Mouse (Mus musculus) ES-Bruce4 (cell line): Measurements from ENCODE around the gene Pdcd2l. TPM values are rescaled to one million over a fixed set of nuclear protein-coding genes. Genes with fewer than 3 reads are reported as not detected.

Source experiments
- H3K27ac ChIP-seq: 2 replicates; pipeline ENCODE4 v1.5.1; 2012; ENCODE audit warnings: low read length, inconsistent platforms; ENCODE audit not compliant: insufficient read depth
- H3K27me3 ChIP-seq: 2 replicates; pipeline ENCODE4 v1.6.1; 2012; ENCODE audit warnings: mild to moderate bottlenecking, low read length, inconsistent platforms; ENCODE audit not compliant: control insufficient read depth, poor library complexity, insufficient read depth, severe bottlenecking
- H3K36me3 ChIP-seq: 2 replicates; pipeline ENCODE4 v1.6.1; 2012; ENCODE audit warnings: inconsistent platforms, mild to moderate bottlenecking, low read length, moderate library complexity; ENCODE audit not compliant: control insufficient read depth, poor library complexity, insufficient read depth, severe bottlenecking
- H3K4me1 ChIP-seq: one replicate; pipeline ENCODE4 v1.8.1; 2011; ENCODE audit warnings: low read length; ENCODE audit not compliant: control insufficient read depth, insufficient read depth
- H3K4me3 ChIP-seq: 2 replicates; pipeline ENCODE4 v1.5.1; 2011; ENCODE audit warnings: low read depth, mild to moderate bottlenecking, low read length
- H3K9ac ChIP-seq: 2 replicates; pipeline ENCODE4 v1.6.1; 2012; ENCODE audit warnings: low read depth, mild to moderate bottlenecking, inconsistent platforms; ENCODE audit not compliant: poor library complexity, severe bottlenecking
- H3K9me3 ChIP-seq: replicated peaks from 2 replicates; pipeline ENCODE4 v1.6.1; 2012; ENCODE audit warnings: mild to moderate bottlenecking, low read length, inconsistent platforms; ENCODE audit not compliant: control insufficient read depth, poor library complexity, insufficient read depth, severe bottlenecking
- CTCF ChIP-seq: IDR thresholded peaks from one replicate; pipeline ENCODE4 v1.8.1; 2011; ENCODE audit warnings: low read depth, low read length
- EP300 ChIP-seq: IDR thresholded peaks from 2 replicates; pipeline ENCODE4 v1.6.1; 2011; ENCODE audit warnings: low read depth, low read length; ENCODE audit not compliant: insufficient read depth
- POLR2A ChIP-seq: IDR thresholded peaks from one replicate; pipeline ENCODE4 v1.8.1; 2011; ENCODE audit warnings: low read length; ENCODE audit not compliant: insufficient read depth
- polyA plus RNA-seq: library from polyadenylated mRNA; stranded (reverse); fragments of >200 nt; gene quantifications from 2 replicates; pipeline ENCODE4 v1.2.4, GENCODE M21; 2011; ENCODE audit warnings: low read depth; ENCODE audit not compliant: missing spikeins, insufficient read depth, insufficient read length

Pdcd2l gene
- polyA plus RNA-seq, 1 experiment, result 37.5 TPM

DNA sequence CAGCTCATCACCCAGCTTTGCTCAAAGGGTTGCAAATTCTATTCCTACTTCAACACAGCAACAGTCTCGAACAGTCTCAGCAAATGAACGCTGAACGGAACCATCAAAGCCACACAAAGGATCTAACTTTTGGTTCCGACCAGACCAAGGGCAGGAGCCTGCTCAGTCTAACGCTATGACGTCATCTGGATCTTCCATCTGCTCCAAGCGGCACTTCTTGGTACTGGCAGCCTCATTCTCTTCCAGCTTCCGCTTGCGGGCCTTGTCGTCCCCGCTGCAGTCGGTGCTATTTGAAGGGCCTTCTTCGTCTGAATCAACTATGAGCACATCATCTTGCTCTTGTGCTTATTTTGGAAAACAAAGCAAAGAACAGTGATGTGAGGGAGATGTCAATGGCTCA lies 55.3 kb downstream of the Pdcd2l start:
- TF ChIP-seq CTCF, result no peak
- no peak for TF ChIP-seq EP300
- no peak for TF ChIP-seq POLR2A
- H3K27ac ChIP-seq, result no peak overlapping the region
- no peak overlapping the region for H3K4me3 ChIP-seq
- no peaks in the 10 kb centered on the region for H3K9me3 ChIP-seq
- H3K36me3 ChIP-seq, result peaks cover 50% of the 10 kb centered on the region
- H3K9ac ChIP-seq, result no peak overlapping the region
- no peaks in the 10 kb centered on the region for H3K27me3 ChIP-seq
- no peaks in the 10 kb centered on the region for H3K4me1 ChIP-seq

- no peaks in the 10 kb centered on the region for H3K27me3 ChIP-seq
- H3K9me3 ChIP-seq, result no peaks in the 10 kb centered on the region
- no peak overlapping the region for H3K27ac ChIP-seq
- no peaks in the 10 kb centered on the region for H3K4me1 ChIP-seq
- TF ChIP-seq CTCF, result no peak
- no peak for TF ChIP-seq EP300
- no peak for TF ChIP-seq POLR2A
- no peak overlapping the region for H3K9ac ChIP-seq
- no peak overlapping the region for H3K4me3 ChIP-seq
- peaks cover 36% of the 10 kb centered on the region for H3K36me3 ChIP-seq
These were observed 57.0 kb downstream of the Pdcd2l start for GRCm38 (mm10) chr7:34139493-34139892.

Other genes starting within 250 kb of the Pdcd2l start
- not detected in 2 replicates for gene Scgb2b27, start 182.7 kb downstream of the Pdcd2l start, polyA plus RNA-seq
- gene Scgb1b27, start 175.2 kb downstream of the Pdcd2l start, polyA plus RNA-seq, result not detected in 2 replicates
- gene Scgb1b30, start 101.2 kb downstream of the Pdcd2l start, polyA plus RNA-seq, result not detected in 2 replicates
- gene Wtip, start 63.4 kb downstream of the Pdcd2l start, polyA plus RNA-seq, result 43.3 and 55.5 TPM in 2 replicates
- 220 and 223 TPM in 2 replicates for gene Uba2, start 27.1 kb downstream of the Pdcd2l start, polyA plus RNA-seq
- 655 and 670 TPM in 2 replicates for gene Gpi1, start 33.7 kb upstream of the Pdcd2l start, polyA plus RNA-seq
- gene Gm6096, start 54.4 kb upstream of the Pdcd2l start, polyA plus RNA-seq, result not detected in 2 replicates
- 80.0 and 82.5 TPM in 2 replicates for gene 4931406P16Rik, start 116.9 kb upstream of the Pdcd2l start, polyA plus RNA-seq
- 167 and 172 TPM in 2 replicates for gene Lsm14a, start 196.7 kb upstream of the Pdcd2l start, polyA plus RNA-seq